In genomic region chr17:8621105-8621504, GRCm38 (mm10) we compare ENCODE assay signal across 18 mouse cellular contexts. TPM values are rescaled to one million over a fixed set of nuclear protein-coding genes. Genes with fewer than 3 reads are reported as not detected.
A peak's percentile ranks its signal among the peaks of the same experiment; 100 is the strongest.
DNase-seq lines count a peak whose midpoint lies in the region; ATAC-seq lines count a peak whose summit lies in the region.
"Had no signal": no experiment of that assay in that cellular context is flagged by ENCODE, and none has a peak within 500 bp of the region (broad histone marks: within the 10 kb centered on the region; RNA-seq: fewer than 3 reads in every experiment).

No protein-coding gene starts in this region.

- ATAC-seq in inflammation-experienced regulatory T-cells, adult 6 months = no peak
- ATAC-seq in megakaryocyte-erythroid progenitor cell, adult 5-6 weeks (replicated peaks; ENCODE audit: low FRiP score, low TSS enrichment, poor library complexity, severe bottlenecking) = no peak
- ATAC-seq: intestine, postnatal 0 days; liver, embryonic 12.5 days had no signal

- intact Hi-C loops in gastrocnemius, postnatal 36 days (cut with DNase I) = no loop called here

- DNase-seq in cerebellum, postnatal 25 days = peak; percentile 41 to 58
- no peak for DNase-seq in cerebellum, adult 9-11 months
- DNase-seq in layer of hippocampus, postnatal 10 days (ENCODE audit: low spot score in 2 of 2) = peak; percentile 25 to 44
- DNase-seq in layer of hippocampus, adult 9-11 months = no peak
- DNase-seq in adipocyte (ENCODE audit: low spot score) = peak; percentile 8
- peak; percentile 38 to 61 for DNase-seq in gastrocnemius, postnatal 36 days
- DNase-seq: adrenal gland, adult 8-10 months; B cell, adult 2 months; forebrain, postnatal 0 days had no signal

RNA-seq across cellular contexts. Expression of gene Gm17087, which starts 54.4 kb away (rescaled TPM):
- total RNA-seq in layer of hippocampus, postnatal 10 days (2021) = not detected
- not detected for total RNA-seq in gastrocnemius, postnatal 36 days (2021)
- polyA plus RNA-seq in inflammation-experienced regulatory T-cells, adult 6 months (2017; shearing (Covaris generic)) = 1 to 10 TPM in 2 of 3 experiments, not detected in 1; 2.2 to 3.6 TPM
- not detected in 2 replicates for total RNA-seq in megakaryocyte-erythroid progenitor cell, adult 5-6 weeks (2014; fragmentation: Nextera tagmentation)
- not detected in 2 replicates for total RNA-seq in megakaryocyte-erythroid progenitor cell, adult 5-6 weeks (2017)
- total RNA-seq: adrenal gland, adult 8-10 months; forebrain, postnatal 0 days; left cerebral cortex, postnatal 36 days had no signal
- polyA plus RNA-seq: erythroblast, embryonic 14.5 days; forebrain, postnatal 0 days; hindbrain, embryonic 13.5 days; intestine, postnatal 0 days; liver, embryonic 12.5 days; neural tube, embryonic 13.5 days; spleen, adult 2 months had no signal

Comparison
In these comparisons a context has a peak if more than half of its experiments do, and no peak if none do; other contexts are left out.
1. DNase-seq: peak in cerebellum, postnatal 25 days (2 of 2), layer of hippocampus, postnatal 10 days (2 of 2), adipocyte (single experiment) and gastrocnemius, postnatal 36 days (2 of 2); none in cerebellum, adult 9-11 months (single experiment) and layer of hippocampus, adult 9-11 months (single experiment).